Mouse (Mus musculus): ENCODE data around the gene Trhr2. TPM values are rescaled to one million over a fixed set of nuclear protein-coding genes. Genes with fewer than 3 reads are reported as not detected.

Trhr2 gene
- polyA plus RNA-seq, 1 experiment from 2014 or later = not detected

DNA sequence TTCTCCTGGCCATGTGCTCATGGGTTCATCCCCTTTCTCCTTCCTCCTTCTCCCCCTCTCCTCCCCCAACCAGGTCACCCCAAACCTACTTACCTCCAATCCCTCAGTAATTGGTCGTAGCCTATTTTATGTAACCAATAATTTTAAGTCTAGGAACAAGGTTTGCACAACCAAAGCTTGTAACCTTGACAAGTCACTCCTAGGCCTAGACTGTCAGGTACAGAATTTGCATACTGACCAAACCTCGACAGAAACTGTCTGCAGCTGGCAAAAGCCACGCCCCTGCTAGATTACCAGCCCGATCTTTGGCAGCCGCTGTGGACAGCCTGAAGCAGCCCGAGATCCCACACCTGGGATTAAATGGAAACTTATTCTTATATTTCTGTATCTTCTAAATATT lies 11.2 kb upstream of the Trhr2 start:
- DNase-seq (ENCODE audit: low spot score) (no peak), ATAC-seq (replicated peaks; ENCODE audit: low FRiP score, low read depth) (no peak)
- no peak overlapping the region for H3K27ac ChIP-seq
- H3K9ac ChIP-seq (ENCODE audit: low read depth, low read length) = no peak overlapping the region
- no peaks in the 10 kb centered on the region for H3K4me1 ChIP-seq (replicated peaks; ENCODE audit: insufficient read depth, low read length)
- no peak for TF ChIP-seq CTCF (IDR thresholded peaks at IDR 0.05; ENCODE audit: low read depth)
- H3K36me3 ChIP-seq (ENCODE audit: insufficient read depth, low read length) = no peaks in the 10 kb centered on the region
- 74% methylated on average over 6 of the region's 6 CpGs for WGBS
- H3K4me3 ChIP-seq (replicated peaks; ENCODE audit: low read depth, low read length) = no peak overlapping the region
- H3K27me3 ChIP-seq (ENCODE audit: insufficient read depth, low read length) = no peaks in the 10 kb centered on the region
- no peak overlapping the region for H3K4me2 ChIP-seq (ENCODE audit: low read length)
- no peaks in the 10 kb centered on the region for H3K9me3 ChIP-seq (replicated peaks; ENCODE audit: low read length)

GRCm38 (mm10) chr8:122369665-122370064 lies 9.1 kb upstream of the Trhr2 start:
- Histone ChIP-seq H3K9ac (ENCODE audit: low read depth, low read length) (no peak overlapping the region), H3K4me2 (ENCODE audit: low read length) (no peak overlapping the region), H3K4me1 (replicated peaks; ENCODE audit: insufficient read depth, low read length) (no peaks in the 10 kb centered on the region), H3K9me3 (replicated peaks; ENCODE audit: low read length) (no peaks in the 10 kb centered on the region), H3K27ac (no peak overlapping the region), H3K4me3 (replicated peaks; ENCODE audit: low read depth, low read length) (no peak overlapping the region), H3K36me3 (ENCODE audit: insufficient read depth, low read length) (no peaks in the 10 kb centered on the region), H3K27me3 (ENCODE audit: insufficient read depth, low read length) (no peaks in the 10 kb centered on the region)
- DNase-seq (ENCODE audit: low spot score) (peak; percentile 87), ATAC-seq (replicated peaks; ENCODE audit: low FRiP score, low read depth) (peak; percentile 58)
- TF ChIP-seq CTCF (IDR thresholded peaks at IDR 0.05; ENCODE audit: low read depth) = peak; percentile 91
- WGBS = 11% methylated on average over 9 of the region's 9 CpGs

DNA sequence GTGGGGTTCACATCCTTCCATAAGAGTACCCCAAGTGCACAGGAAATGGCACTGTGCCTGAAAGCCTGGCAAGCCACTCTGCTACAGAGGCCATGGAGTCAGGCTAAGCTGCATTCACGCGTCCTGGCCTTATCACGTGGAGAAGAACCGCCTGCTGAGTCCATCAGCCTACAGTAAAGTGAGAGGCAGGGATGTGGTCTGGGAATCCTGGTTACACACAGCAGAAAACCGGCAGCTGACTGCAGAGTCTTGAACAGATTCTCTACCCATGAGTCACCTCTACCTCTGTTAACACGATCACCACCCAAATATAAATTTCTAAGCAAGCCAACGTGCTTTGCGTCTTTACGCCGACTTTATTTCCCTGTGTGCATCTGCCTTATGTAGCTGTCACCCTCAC lies 7.9 kb upstream of the Trhr2 start:
- Histone ChIP-seq H3K36me3 (ENCODE audit: insufficient read depth, low read length) (no peaks in the 10 kb centered on the region), H3K4me2 (ENCODE audit: low read length) (no peak overlapping the region), H3K9me3 (replicated peaks; ENCODE audit: low read length) (no peaks in the 10 kb centered on the region), H3K27me3 (ENCODE audit: insufficient read depth, low read length) (no peaks in the 10 kb centered on the region), H3K27ac (no peak overlapping the region), H3K4me1 (replicated peaks; ENCODE audit: insufficient read depth, low read length) (no peaks in the 10 kb centered on the region), H3K9ac (ENCODE audit: low read depth, low read length) (no peak overlapping the region), H3K4me3 (replicated peaks; ENCODE audit: low read depth, low read length) (no peak overlapping the region)
- 77% methylated on average over 10 of the region's 10 CpGs for WGBS
- ATAC-seq (replicated peaks; ENCODE audit: low FRiP score, low read depth) = no peak
- no peak for TF ChIP-seq CTCF (IDR thresholded peaks at IDR 0.05; ENCODE audit: low read depth)
- DNase-seq (ENCODE audit: low spot score) = no peak

- Histone ChIP-seq H3K4me2 (ENCODE audit: low read length) (no peak overlapping the region), H3K27me3 (ENCODE audit: insufficient read depth, low read length) (no peaks in the 10 kb centered on the region), H3K9me3 (replicated peaks; ENCODE audit: low read length) (no peaks in the 10 kb centered on the region), H3K36me3 (ENCODE audit: insufficient read depth, low read length) (no peaks in the 10 kb centered on the region), H3K4me1 (replicated peaks; ENCODE audit: insufficient read depth, low read length) (no peaks in the 10 kb centered on the region), H3K9ac (ENCODE audit: low read depth, low read length) (no peak overlapping the region), H3K4me3 (replicated peaks; ENCODE audit: low read depth, low read length) (no peak overlapping the region), H3K27ac (no peak overlapping the region)
- DNase-seq (ENCODE audit: low spot score) (no peak), ATAC-seq (replicated peaks; ENCODE audit: low FRiP score, low read depth) (no peak)
- TF ChIP-seq CTCF (IDR thresholded peaks at IDR 0.05; ENCODE audit: low read depth) = no peak
- 38% methylated on average over 8 of the region's 8 CpGs for WGBS
These were observed 2.4 kb upstream of the Trhr2 start for GRCm38 (mm10) chr8:122362967-122363366.

- H3K4me1 ChIP-seq (replicated peaks; ENCODE audit: insufficient read depth, low read length) = no peaks in the 10 kb centered on the region
- no peaks in the 10 kb centered on the region for H3K36me3 ChIP-seq (ENCODE audit: insufficient read depth, low read length)
- no peak for TF ChIP-seq CTCF (IDR thresholded peaks at IDR 0.05; ENCODE audit: low read depth)
- ATAC-seq (replicated peaks; ENCODE audit: low FRiP score, low read depth) = no peak
- no peaks in the 10 kb centered on the region for H3K27me3 ChIP-seq (ENCODE audit: insufficient read depth, low read length)
- H3K9ac ChIP-seq (ENCODE audit: low read depth, low read length) = no peak overlapping the region
- H3K27ac ChIP-seq = no peak overlapping the region
- DNase-seq (ENCODE audit: low spot score) = no peak
- H3K4me2 ChIP-seq (ENCODE audit: low read length) = no peak overlapping the region
- H3K9me3 ChIP-seq (replicated peaks; ENCODE audit: low read length) = no peaks in the 10 kb centered on the region
- 38% methylated on average over 5 of the region's 5 CpGs for WGBS
- no peak overlapping the region for H3K4me3 ChIP-seq (replicated peaks; ENCODE audit: low read depth, low read length)
These were observed 1.7 kb upstream of the Trhr2 start for GRCm38 (mm10) chr8:122362271-122362670.

DNA sequence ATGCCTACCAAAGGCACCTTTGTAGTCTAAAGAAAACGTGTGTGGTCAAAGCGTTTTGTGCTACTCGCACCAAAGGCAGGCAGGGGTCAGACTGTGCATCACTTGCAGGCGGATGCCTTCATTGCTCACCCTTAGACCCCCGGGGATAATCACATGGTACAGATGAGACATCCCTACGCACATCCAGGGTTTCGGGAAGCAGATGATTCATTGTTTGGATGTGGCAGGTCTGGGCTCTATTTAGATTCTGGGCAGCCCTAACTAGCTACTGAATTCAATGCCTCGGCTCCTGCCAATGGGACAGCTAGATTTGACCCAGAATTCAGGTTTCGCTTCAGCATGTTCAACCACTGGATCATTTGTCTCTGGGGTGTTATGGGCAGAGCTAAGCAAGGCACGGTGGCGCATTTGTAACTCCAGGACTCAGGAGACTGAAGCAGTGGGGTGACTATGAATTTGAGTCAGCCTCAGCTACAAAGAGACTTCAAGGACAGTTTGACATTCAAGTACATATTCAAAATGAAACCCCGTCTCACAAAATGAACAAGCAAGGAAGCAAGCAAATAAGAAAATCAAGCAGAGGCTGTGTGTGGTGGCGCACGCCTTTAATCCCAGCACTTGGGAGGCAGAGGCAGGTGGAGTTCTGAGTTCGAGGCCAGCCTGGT lies 1.3 kb downstream of the Trhr2 start:
- DNase-seq (ENCODE audit: low spot score) = no peak
- H3K27me3 ChIP-seq (ENCODE audit: insufficient read depth, low read length) = no peaks in the 10 kb centered on the region
- H3K27ac ChIP-seq = no peak overlapping the region
- H3K4me2 ChIP-seq (ENCODE audit: low read length) = no peak overlapping the region
- ATAC-seq (replicated peaks; ENCODE audit: low FRiP score, low read depth) = no peak
- H3K9ac ChIP-seq (ENCODE audit: low read depth, low read length) = no peak overlapping the region
- no peaks in the 10 kb centered on the region for H3K36me3 ChIP-seq (ENCODE audit: insufficient read depth, low read length)
- no peaks in the 10 kb centered on the region for H3K9me3 ChIP-seq (replicated peaks; ENCODE audit: low read length)
- no peak for TF ChIP-seq CTCF (IDR thresholded peaks at IDR 0.05; ENCODE audit: low read depth)
- H3K4me3 ChIP-seq (replicated peaks; ENCODE audit: low read depth, low read length) = no peak overlapping the region
- WGBS = 79% methylated on average over 15 of the region's 15 CpGs
- H3K4me1 ChIP-seq (replicated peaks; ENCODE audit: insufficient read depth, low read length) = no peaks in the 10 kb centered on the region

GRCm38 (mm10) chr8:122357641-122358040 lies 2.9 kb downstream of the Trhr2 start:
- Histone ChIP-seq H3K4me1 (replicated peaks; ENCODE audit: insufficient read depth, low read length) (no peaks in the 10 kb centered on the region), H3K27me3 (ENCODE audit: insufficient read depth, low read length) (no peaks in the 10 kb centered on the region), H3K4me2 (ENCODE audit: low read length) (no peak overlapping the region), H3K27ac (no peak overlapping the region), H3K36me3 (ENCODE audit: insufficient read depth, low read length) (no peaks in the 10 kb centered on the region), H3K9me3 (replicated peaks; ENCODE audit: low read length) (no peaks in the 10 kb centered on the region), H3K4me3 (replicated peaks; ENCODE audit: low read depth, low read length) (no peak overlapping the region), H3K9ac (ENCODE audit: low read depth, low read length) (no peak overlapping the region)
- no peak for DNase-seq (ENCODE audit: low spot score)
- TF ChIP-seq CTCF (IDR thresholded peaks at IDR 0.05; ENCODE audit: low read depth) = no peak
- no peak for ATAC-seq (replicated peaks; ENCODE audit: low FRiP score, low read depth)
- 70% methylated on average over 5 of the region's 5 CpGs for WGBS
